Mouse (Mus musculus): ENCODE data around the gene Chid1.

The Chid1 gene

GRCm38 (mm10) chr7:141539556-141540311, at the start of gene Chid1:
Gene Chid1, minus strand, starts transcription at chr7:141539857.
- DNase-seq (ENCODE audit: low read depth, low spot score): peak; percentile 98

DNA sequence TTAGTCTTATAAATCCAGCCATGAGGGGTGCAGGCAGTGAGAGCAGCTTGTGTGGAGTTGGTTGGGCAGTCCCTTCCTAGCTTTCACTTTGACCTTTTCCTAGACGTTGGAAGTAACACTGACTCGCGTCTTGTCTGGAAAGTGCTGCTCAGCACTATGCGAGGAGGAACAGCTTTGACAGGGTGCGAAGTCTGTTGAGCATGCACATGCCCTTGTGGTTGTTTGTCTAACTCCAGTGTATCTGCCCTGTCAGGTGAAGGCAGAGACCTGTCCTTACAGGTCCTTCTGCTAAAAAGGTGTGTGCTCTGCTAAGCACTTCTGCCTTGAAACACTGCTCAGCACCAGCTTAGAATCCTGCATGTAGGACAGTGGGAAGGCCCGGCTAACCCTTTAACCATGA, 49.2 kb upstream of the Chid1 start:
- no peak for DNase-seq (ENCODE audit: low read depth, low spot score)

- no peak for DNase-seq (ENCODE audit: low read depth, low spot score)
These were observed 46.2 kb upstream of the Chid1 start for GRCm38 (mm10) chr7:141585881-141586280.

GRCm38 (mm10) chr7:141585288-141585687, 45.6 kb upstream of the Chid1 start:
- no peak for DNase-seq (ENCODE audit: low read depth, low spot score)

GRCm38 (mm10) chr7:141584048-141584841, 44.6 kb upstream of the Chid1 start:
- no peak for DNase-seq (ENCODE audit: low read depth, low spot score)

DNA sequence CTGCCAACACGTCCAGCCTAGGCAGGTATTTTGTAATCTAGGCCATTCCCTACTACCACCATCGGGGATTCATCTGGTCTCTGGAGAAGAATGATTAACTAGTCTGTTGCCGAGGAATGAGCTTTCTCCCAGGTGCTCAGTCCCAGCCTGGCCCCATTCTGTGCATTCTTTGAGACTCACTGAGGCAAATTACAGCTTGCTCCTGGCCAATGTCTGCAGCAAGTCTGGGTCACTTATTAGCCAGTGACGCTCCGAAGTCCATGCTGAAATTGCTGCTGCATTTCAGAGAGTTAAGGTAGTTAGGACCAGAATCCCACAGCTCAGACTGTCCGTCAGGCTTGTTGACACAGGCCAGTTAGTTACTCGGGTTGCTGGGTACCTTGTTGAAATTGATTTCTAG, 41.7 kb upstream of the Chid1 start:
- DNase-seq (ENCODE audit: low read depth, low spot score): no peak

GRCm38 (mm10) chr7:141578943-141579342, 39.3 kb upstream of the Chid1 start:
- DNase-seq (ENCODE audit: low read depth, low spot score): no peak

DNA sequence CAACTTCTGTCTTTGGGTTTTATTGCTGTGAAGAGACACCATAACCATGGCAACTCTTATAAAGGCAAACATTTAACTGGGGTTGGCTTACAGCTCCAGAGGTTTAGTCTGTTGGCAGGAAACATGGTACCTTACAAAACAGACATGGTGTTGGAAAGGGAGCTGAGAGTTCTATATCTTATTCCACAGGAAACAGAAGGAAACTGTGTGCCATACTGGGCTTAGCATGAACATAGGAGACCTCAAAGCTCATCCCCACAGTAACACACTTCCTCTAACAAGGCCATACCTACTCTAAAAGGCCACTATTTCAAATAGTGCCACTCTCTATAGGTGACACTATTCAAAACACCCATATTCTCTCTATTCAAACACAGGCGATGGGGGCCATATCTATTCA, 38.9 kb upstream of the Chid1 start:
- no peak for DNase-seq (ENCODE audit: low read depth, low spot score)

- DNase-seq (ENCODE audit: low read depth, low spot score): no peak
These were observed 38.1 kb upstream of the Chid1 start for GRCm38 (mm10) chr7:141577801-141578200.

DNA sequence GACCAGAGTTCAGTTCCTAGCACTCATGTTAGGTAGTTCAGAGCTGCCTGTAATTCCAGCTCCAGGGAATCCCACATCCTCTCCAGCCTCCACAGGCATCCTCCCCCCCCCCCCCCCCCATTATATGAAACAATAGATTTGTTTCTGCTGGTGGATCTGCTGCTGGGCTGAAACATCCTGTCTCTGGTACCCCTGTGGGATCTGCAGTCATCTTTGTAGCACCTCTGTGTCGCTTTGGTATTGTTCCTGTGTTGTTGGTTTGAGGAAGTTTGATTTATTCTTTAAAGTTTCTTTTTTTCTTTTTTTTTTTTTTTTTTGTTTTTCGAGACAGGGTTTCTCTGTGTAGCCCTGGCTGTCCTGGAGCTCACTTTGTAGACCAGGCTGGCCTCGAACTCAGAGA, 35.8 kb upstream of the Chid1 start:
- no peak for DNase-seq (ENCODE audit: low read depth, low spot score)

DNA sequence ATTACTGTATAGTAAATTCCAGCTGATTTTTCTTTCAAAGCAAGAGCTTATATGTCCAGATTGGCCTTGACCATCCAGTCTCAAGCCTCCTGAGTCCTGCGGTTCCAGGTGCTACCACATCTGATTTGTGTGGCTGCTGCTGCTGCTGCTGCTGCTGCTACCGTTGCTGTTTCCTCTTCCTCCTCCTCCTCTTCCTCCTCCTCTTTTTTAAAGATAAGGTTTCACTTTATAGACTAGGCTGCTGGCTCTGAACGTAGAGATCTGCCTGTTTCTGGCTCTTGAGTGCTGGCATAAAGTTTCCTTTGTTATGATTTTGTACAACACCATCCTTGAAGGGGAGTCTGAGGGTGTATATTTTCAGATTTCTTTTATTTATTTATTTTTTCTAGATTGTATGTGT, 34.4 kb upstream of the Chid1 start:
- DNase-seq (ENCODE audit: low read depth, low spot score): no peak

DNA sequence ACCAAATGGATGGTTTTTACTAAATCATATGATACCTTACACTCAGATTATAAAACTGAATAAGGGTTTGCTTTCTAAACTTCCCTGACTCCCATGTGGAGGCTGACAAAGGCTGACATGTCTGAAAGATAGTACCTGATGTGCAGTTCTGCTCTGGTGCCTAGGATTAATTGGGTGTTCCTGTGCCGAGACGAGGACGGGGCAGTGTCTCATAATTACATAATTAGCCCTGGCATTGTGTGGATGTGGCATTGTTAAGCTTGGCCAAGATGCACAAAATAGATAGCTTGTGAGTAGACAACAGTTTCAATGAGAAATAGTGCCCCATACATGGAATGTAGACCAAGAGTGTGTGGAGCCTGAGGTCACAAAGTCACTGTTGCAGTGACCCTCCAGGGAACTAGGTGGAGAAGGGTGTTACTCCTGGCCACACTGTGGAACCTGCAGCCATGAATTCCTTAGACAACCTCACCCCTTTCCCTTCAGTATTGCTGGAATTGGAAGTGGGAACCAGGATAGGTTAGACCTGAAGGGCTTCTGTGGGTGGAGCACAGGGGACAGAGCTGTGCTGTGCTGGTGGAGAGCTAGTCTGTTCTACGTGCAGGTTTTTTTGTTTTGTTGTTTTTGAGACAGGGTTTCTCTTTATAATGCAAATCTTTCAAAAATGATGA, 31.1 kb upstream of the Chid1 start:
- no peak for DNase-seq (ENCODE audit: low read depth, low spot score)

DNA sequence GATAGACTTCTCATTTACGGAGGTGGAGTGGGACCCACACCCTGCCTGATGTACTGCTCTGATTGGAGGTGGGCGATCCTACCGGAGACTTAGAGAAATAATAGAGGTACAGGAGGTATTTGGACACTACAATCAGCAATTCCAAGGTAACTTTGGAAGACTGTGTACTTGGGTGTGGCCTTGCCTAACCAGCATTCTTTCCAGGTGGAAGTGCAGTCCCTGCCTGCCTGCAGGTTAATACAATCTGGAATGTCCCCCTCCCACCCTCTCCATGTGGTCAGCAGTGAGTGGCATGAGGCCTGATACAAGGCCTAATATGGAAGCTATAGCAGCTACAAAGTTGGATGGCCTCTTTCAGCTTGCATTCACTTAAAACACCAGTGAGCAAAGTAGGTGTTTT, 30.3 kb upstream of the Chid1 start:
- DNase-seq (ENCODE audit: low read depth, low spot score): no peak

GRCm38 (mm10) chr7:141569283-141569803, 29.7 kb upstream of the Chid1 start:
- DNase-seq (ENCODE audit: low read depth, low spot score): no peak

DNA sequence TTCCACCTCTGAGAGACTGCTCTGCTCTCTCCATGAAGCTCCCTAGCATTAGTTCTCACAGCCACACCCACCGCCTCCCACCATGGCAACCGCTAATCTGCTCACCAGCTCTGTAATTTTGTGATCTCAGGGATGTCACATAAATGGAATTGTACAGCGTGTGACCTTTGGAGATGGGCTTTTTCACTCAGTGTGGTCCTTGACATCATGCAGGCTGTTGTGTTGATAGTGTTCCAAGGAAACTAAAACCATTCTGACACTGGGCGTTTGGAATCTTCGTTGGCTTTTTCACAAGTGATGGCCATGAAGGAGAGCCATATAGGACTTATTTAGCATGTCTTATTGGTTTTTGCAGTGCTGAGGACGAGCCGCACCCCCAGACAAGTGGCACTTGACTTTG, 26.9 kb upstream of the Chid1 start:
- DNase-seq (ENCODE audit: low read depth, low spot score): no peak

DNA sequence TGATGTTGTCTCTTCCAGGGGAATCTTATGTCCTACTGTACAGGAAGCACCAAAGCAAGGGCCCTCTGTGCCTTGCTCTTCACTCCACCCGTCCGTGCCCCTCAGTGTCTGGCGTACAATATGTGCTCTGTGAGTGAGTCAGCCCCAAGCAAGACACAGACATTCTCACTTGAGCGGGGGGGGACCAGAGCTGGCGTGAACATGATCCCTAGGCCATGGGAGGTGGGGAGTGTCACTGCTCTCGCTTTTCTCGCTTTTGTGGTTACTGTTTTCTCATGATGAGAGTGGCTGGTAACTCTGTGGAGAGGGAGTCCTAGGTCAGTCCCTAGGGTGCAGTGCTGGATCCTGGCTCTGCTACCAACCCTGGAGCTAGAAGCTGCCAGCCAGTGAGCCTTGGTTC, 24.9 kb upstream of the Chid1 start:
- no peak for DNase-seq (ENCODE audit: low read depth, low spot score)

DNA sequence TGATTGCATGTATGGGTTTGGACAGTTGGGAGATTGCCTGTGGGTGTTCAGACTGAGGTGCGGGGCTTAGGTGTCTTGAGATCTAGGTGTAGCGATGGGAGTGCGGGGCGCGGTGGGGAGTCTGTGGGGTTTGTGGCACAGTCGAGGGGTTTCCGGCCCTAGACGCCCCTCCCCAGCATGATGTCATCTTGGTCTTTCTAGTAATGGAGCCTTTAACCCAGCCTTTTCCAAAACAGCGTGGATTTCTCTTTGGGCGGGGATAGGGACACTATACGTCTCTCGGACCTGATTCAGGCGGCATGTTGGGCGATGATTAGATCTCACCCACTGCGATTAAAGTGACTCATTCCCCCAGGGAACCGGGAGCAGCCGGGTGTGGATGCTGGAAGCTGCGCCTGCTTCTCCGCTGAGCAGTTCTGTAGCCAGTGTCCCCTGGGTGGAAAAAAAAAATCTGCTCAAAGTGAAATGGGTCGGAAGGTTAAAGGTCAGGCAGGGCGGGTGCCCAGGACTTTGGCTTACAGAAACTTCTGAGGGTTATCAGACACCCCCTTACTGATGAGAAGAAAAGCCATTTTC, 23.3 kb upstream of the Chid1 start:
- peak; percentile 62 for DNase-seq (ENCODE audit: low read depth, low spot score)

GRCm38 (mm10) chr7:141562421-141562851, 22.8 kb upstream of the Chid1 start:
- peak; percentile 18 for DNase-seq (ENCODE audit: low read depth, low spot score)

GRCm38 (mm10) chr7:141561682-141562391, 22.2 kb upstream of the Chid1 start, which contains the start of gene Ap2a2:
Gene Ap2a2, plus strand, starts transcription at chr7:141562173.
- peak; percentile 97 for DNase-seq (ENCODE audit: low read depth, low spot score)

- DNase-seq (ENCODE audit: low read depth, low spot score): no peak
These were observed 20.8 kb upstream of the Chid1 start for GRCm38 (mm10) chr7:141560471-141560870.

- no peak for DNase-seq (ENCODE audit: low read depth, low spot score)
These were observed 20.2 kb upstream of the Chid1 start for GRCm38 (mm10) chr7:141559726-141560325.

Measured in mesoderm, embryonic 11.5 days (tissue).